Mouse (Mus musculus): ENCODE results near the gene Chst11. TPM values are rescaled to one million over a fixed set of nuclear protein-coding genes. Genes with fewer than 3 reads are reported as not detected.
A peak's percentile ranks its signal among the peaks of the same experiment; 100 is the strongest.
"Not testable (repeated sequence)": the region's sequence is repeated elsewhere in the genome, so short reads cannot be mapped to it uniquely, and the experiment has no call there.

Chst11 gene
- polyA plus RNA-seq, 1 experiment from 2014 or later = 2.5 TPM

- Histone ChIP-seq H3K9me3 (no peaks in the 10 kb centered on the region), H3K4me1 (replicated peaks) (peaks cover 66% of the 10 kb centered on the region), H3K36me3 (no peaks in the 10 kb centered on the region), H3K27ac (peak overlapping the region; percentile 53; the same call in 1 of the 2 replicates), H3K27me3 (peaks cover 7% of the 10 kb centered on the region; the same call in 1 of the 2 replicates), H3K4me2 (no peak overlapping the region), H3K4me3 (replicated peaks) (no peak overlapping the region), H3K9ac (replicated peaks) (no peak overlapping the region)
- ATAC-seq (ENCODE audit: insufficient number of reproducible peaks, insufficient read depth, low FRiP score, low TSS enrichment, low read depth) = no peak
- WGBS = 91% methylated on average over 6 of the region's 6 CpGs
Observed at GRCm38 (mm10) chr10:83111046-83111445, 125.7 kb downstream of the Chst11 start.

- WGBS = 74% methylated on average over 4 of the region's 4 CpGs
- ATAC-seq (ENCODE audit: insufficient number of reproducible peaks, insufficient read depth, low FRiP score, low TSS enrichment, low read depth) = no peak
- Histone ChIP-seq H3K4me1 (replicated peaks) (peaks cover 61% of the 10 kb centered on the region), H3K4me2 (no peak overlapping the region), H3K9ac (replicated peaks) (no peak overlapping the region), H3K36me3 (no peaks in the 10 kb centered on the region), H3K27ac (no peak overlapping the region), H3K27me3 (peaks cover 7% of the 10 kb centered on the region; the same call in 1 of the 2 replicates), H3K4me3 (replicated peaks) (no peak overlapping the region), H3K9me3 (no peaks in the 10 kb centered on the region)
Observed at GRCm38 (mm10) chr10:83112345-83112744, 127.0 kb downstream of the Chst11 start.

GRCm38 (mm10) chr10:83114564-83114963 lies 129.3 kb downstream of the Chst11 start:
- H3K36me3 ChIP-seq = no peaks in the 10 kb centered on the region
- ATAC-seq (ENCODE audit: insufficient number of reproducible peaks, insufficient read depth, low FRiP score, low TSS enrichment, low read depth) = no peak
- H3K9ac ChIP-seq (replicated peaks) = no peak overlapping the region
- WGBS = 87% methylated on average over 5 of the region's 5 CpGs
- H3K27ac ChIP-seq = no peak overlapping the region
- H3K4me3 ChIP-seq (replicated peaks) = no peak overlapping the region
- H3K4me1 ChIP-seq (replicated peaks) = peaks cover 49% of the 10 kb centered on the region
- peaks cover 7% of the 10 kb centered on the region; the same call in 1 of the 2 replicates for H3K27me3 ChIP-seq
- H3K4me2 ChIP-seq = no peak overlapping the region
- H3K9me3 ChIP-seq = no peaks in the 10 kb centered on the region

GRCm38 (mm10) chr10:83116889-83117288 lies 131.6 kb downstream of the Chst11 start:
- no peak overlapping the region for H3K4me2 ChIP-seq
- ATAC-seq (ENCODE audit: insufficient number of reproducible peaks, insufficient read depth, low FRiP score, low TSS enrichment, low read depth) = peak; percentile 7; the same call in 1 of the 2 replicates
- 46% methylated on average over 11 of the region's 11 CpGs for WGBS
- H3K27ac ChIP-seq = no peak overlapping the region
- H3K27me3 ChIP-seq = peaks cover 7% of the 10 kb centered on the region; the same call in 1 of the 2 replicates
- peaks cover 45% of the 10 kb centered on the region for H3K4me1 ChIP-seq (replicated peaks)
- H3K4me3 ChIP-seq (replicated peaks) = no peak overlapping the region
- H3K9ac ChIP-seq (replicated peaks) = no peak overlapping the region
- H3K36me3 ChIP-seq = no peaks in the 10 kb centered on the region
- peaks cover 4% of the 10 kb centered on the region; the same call in 1 of the 2 replicates for H3K9me3 ChIP-seq

GRCm38 (mm10) chr10:83117851-83118250 lies 132.6 kb downstream of the Chst11 start:
- Histone ChIP-seq H3K9ac (replicated peaks) (no peak overlapping the region), H3K4me3 (replicated peaks) (no peak overlapping the region), H3K27ac (no peak overlapping the region), H3K27me3 (peaks cover 7% of the 10 kb centered on the region; the same call in 1 of the 2 replicates), H3K9me3 (peaks cover 4% of the 10 kb centered on the region; the same call in 1 of the 2 replicates), H3K4me2 (no peak overlapping the region), H3K4me1 (replicated peaks) (peaks cover 38% of the 10 kb centered on the region), H3K36me3 (no peaks in the 10 kb centered on the region)
- 79% methylated on average over 6 of the region's 6 CpGs for WGBS
- no peak for ATAC-seq (ENCODE audit: insufficient number of reproducible peaks, insufficient read depth, low FRiP score, low TSS enrichment, low read depth)

GRCm38 (mm10) chr10:83118613-83119012 lies 133.3 kb downstream of the Chst11 start:
- 72% methylated on average over 3 of the region's 3 CpGs for WGBS
- no peak overlapping the region for H3K9ac ChIP-seq (replicated peaks)

GRCm38 (mm10) chr10:83119016-83119415 lies 133.7 kb downstream of the Chst11 start:
- Histone ChIP-seq H3K36me3 (no peaks in the 10 kb centered on the region), H3K27ac (no peak overlapping the region), H3K4me3 (replicated peaks) (no peak overlapping the region), H3K9me3 (peaks cover 4% of the 10 kb centered on the region; the same call in 1 of the 2 replicates), H3K4me2 (no peak overlapping the region), H3K4me1 (replicated peaks) (peaks cover 35% of the 10 kb centered on the region), H3K27me3 (peaks cover 9% of the 10 kb centered on the region; the same call in 1 of the 2 replicates), H3K9ac (replicated peaks) (no peak overlapping the region)
- no peak for ATAC-seq (ENCODE audit: insufficient number of reproducible peaks, insufficient read depth, low FRiP score, low TSS enrichment, low read depth)
- WGBS = 84% methylated on average over 10 of the region's 10 CpGs

More at GRCm38 (mm10) chr10:83118613-83119012, 133.3 kb downstream of the Chst11 start:
- peaks cover 35% of the 10 kb centered on the region for H3K4me1 ChIP-seq (replicated peaks)
- no peak overlapping the region for H3K4me2 ChIP-seq
- peaks cover 4% of the 10 kb centered on the region; the same call in 1 of the 2 replicates for H3K9me3 ChIP-seq
- H3K27ac ChIP-seq = no peak overlapping the region
- ATAC-seq (ENCODE audit: insufficient number of reproducible peaks, insufficient read depth, low FRiP score, low TSS enrichment, low read depth) = no peak
- peaks cover 7% of the 10 kb centered on the region; the same call in 1 of the 2 replicates for H3K27me3 ChIP-seq
- H3K4me3 ChIP-seq (replicated peaks) = no peak overlapping the region
- no peaks in the 10 kb centered on the region for H3K36me3 ChIP-seq

GRCm38 (mm10) chr10:83119461-83119860 lies 134.2 kb downstream of the Chst11 start:
- not testable (repeated sequence) for ATAC-seq (ENCODE audit: insufficient number of reproducible peaks, insufficient read depth, low FRiP score, low TSS enrichment, low read depth); H3K27ac ChIP-seq

GRCm38 (mm10) chr10:83119909-83120308 lies 134.6 kb downstream of the Chst11 start:
- no peak overlapping the region for H3K27ac ChIP-seq
- H3K9me3 ChIP-seq = peaks cover 4% of the 10 kb centered on the region; the same call in 1 of the 2 replicates
- H3K9ac ChIP-seq (replicated peaks) = no peak overlapping the region
- WGBS = 79% methylated on average over 9 of the region's 9 CpGs
- no peak for ATAC-seq (ENCODE audit: insufficient number of reproducible peaks, insufficient read depth, low FRiP score, low TSS enrichment, low read depth)
- peaks cover 12% of the 10 kb centered on the region; the same call in 1 of the 2 replicates for H3K27me3 ChIP-seq
- peaks cover 30% of the 10 kb centered on the region for H3K4me1 ChIP-seq (replicated peaks)
- no peak overlapping the region for H3K4me2 ChIP-seq
- no peaks in the 10 kb centered on the region for H3K36me3 ChIP-seq
- H3K4me3 ChIP-seq (replicated peaks) = no peak overlapping the region

More at GRCm38 (mm10) chr10:83119461-83119860, 134.2 kb downstream of the Chst11 start:
- H3K27me3 ChIP-seq = peaks cover 12% of the 10 kb centered on the region; the same call in 1 of the 2 replicates
- not testable (repeated sequence) for H3K4me2 ChIP-seq; H3K9ac ChIP-seq (replicated peaks); H3K36me3 ChIP-seq; H3K4me3 ChIP-seq (replicated peaks); H3K9me3 ChIP-seq
- 68% methylated on average over 8 of the region's 8 CpGs for WGBS
- H3K4me1 ChIP-seq (replicated peaks) = peaks cover 34% of the 10 kb centered on the region

GRCm38 (mm10) chr10:83120938-83121337 lies 135.6 kb downstream of the Chst11 start:
- Histone ChIP-seq H3K4me3 (replicated peaks) (no peak overlapping the region), H3K36me3 (no peaks in the 10 kb centered on the region), H3K27me3 (0 out of 2 replicates have a peak, but pooled peaks cover 5% of the 10 kb centered on the region), H3K4me1 (replicated peaks) (peaks cover 21% of the 10 kb centered on the region), H3K27ac (no peak overlapping the region), H3K4me2 (no peak overlapping the region), H3K9ac (replicated peaks) (no peak overlapping the region), H3K9me3 (peaks cover 4% of the 10 kb centered on the region; the same call in 1 of the 2 replicates)
- WGBS = 75% methylated on average over 4 of the region's 4 CpGs
- ATAC-seq (ENCODE audit: insufficient number of reproducible peaks, insufficient read depth, low FRiP score, low TSS enrichment, low read depth) = no peak

GRCm38 (mm10) chr10:83124560-83124959 lies 139.3 kb downstream of the Chst11 start:
- Histone ChIP-seq H3K36me3 (no peaks in the 10 kb centered on the region), H3K9ac (replicated peaks) (no peak overlapping the region), H3K4me2 (no peak overlapping the region), H3K27ac (no peak overlapping the region), H3K27me3 (0 out of 2 replicates have a peak, but pooled peaks cover 5% of the 10 kb centered on the region), H3K9me3 (peaks cover 4% of the 10 kb centered on the region; the same call in 1 of the 2 replicates), H3K4me1 (replicated peaks) (peaks cover 36% of the 10 kb centered on the region), H3K4me3 (replicated peaks) (no peak overlapping the region)
- no peak for ATAC-seq (ENCODE audit: insufficient number of reproducible peaks, insufficient read depth, low FRiP score, low TSS enrichment, low read depth)
- 82% methylated on average over 3 of the region's 3 CpGs for WGBS

All from limb, embryonic 12.5 days (tissue).